Mouse (Mus musculus): Measurements from ENCODE around the gene Phldb2. TPM values are rescaled to one million over a fixed set of nuclear protein-coding genes. Genes with fewer than 3 reads are reported as not detected.

Phldb2 gene
- total and polyA plus RNA-seq, 3 experiments, result not detected

DNA sequence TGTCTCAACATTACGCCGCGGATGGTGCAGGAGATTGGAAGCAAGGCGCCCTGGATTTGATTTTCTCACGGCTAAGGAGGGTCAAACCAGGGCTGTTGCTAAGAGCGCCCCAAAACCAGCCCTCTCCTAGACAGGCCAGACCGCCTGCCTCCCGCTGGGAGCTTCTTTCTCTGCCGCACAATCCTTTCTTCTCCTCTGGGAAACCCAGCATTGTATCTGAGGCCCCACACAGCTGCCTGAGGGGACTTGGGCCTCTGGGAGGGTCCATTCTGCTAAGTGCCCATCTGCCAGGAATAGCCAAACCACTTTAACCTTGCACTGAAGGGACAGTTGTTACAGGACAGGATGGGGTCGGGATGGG is 228.7 kb downstream of the Phldb2 start:
- H3K4me1 ChIP-seq (ENCODE audit: control insufficient read depth in 1 of 2, insufficient read depth in 2 of 2, low read length in 2 of 2), result no peaks in the 10 kb centered on the region
- no peak for TF ChIP-seq GABPA (IDR thresholded peaks at IDR 0.05; ENCODE audit: low read depth, low read length)
- no peak for TF ChIP-seq NRF1 (IDR thresholded peaks at IDR 0.05; ENCODE audit: insufficient read depth, low read depth, low read length, poor library complexity, severe bottlenecking)
- no peak for TF ChIP-seq KAT2A (conservative IDR thresholded peaks at IDR 0.05; ENCODE audit: low read depth, low read length)
- TF ChIP-seq POLR2AphosphoS2 (IDR thresholded peaks at IDR 0.05; ENCODE audit: low read length), result no peak
- TF ChIP-seq ZC3H11A (IDR thresholded peaks at IDR 0.05; ENCODE audit: low read depth, low read length), result no peak
- no peak for TF ChIP-seq HCFC1 (IDR thresholded peaks at IDR 0.05; ENCODE audit: low read depth, low read length)
- no peak for TF ChIP-seq CHD1 (IDR thresholded peaks at IDR 0.05; ENCODE audit: low read depth, low read length)
- TF ChIP-seq NELFE (IDR thresholded peaks at IDR 0.05; ENCODE audit: low read depth, low read length), result no peak
- TF ChIP-seq MYB (IDR thresholded peaks at IDR 0.05; ENCODE audit: low read depth, low read length), result no peak
- TF ChIP-seq RAD21 (IDR thresholded peaks at IDR 0.05; ENCODE audit: low read depth, low read length), result no peak
- no peak for TF ChIP-seq TBP (IDR thresholded peaks at IDR 0.05; ENCODE audit: low read depth, low read length)
- no peak for TF ChIP-seq ZKSCAN1 (IDR thresholded peaks at IDR 0.05; ENCODE audit: low read depth, low read length)
- TF ChIP-seq SMC3 (IDR thresholded peaks at IDR 0.05; ENCODE audit: low read depth, low read length), result no peak
- no peak for TF ChIP-seq CTCF (IDR thresholded peaks at IDR 0.05 in 2 of 3, conservative IDR thresholded peaks at IDR 0.05 in 1 of 3; ENCODE audit: control insufficient read depth in 1 of 3, insufficient read depth in 1 of 3, low read depth in 2 of 3, low read length in 3 of 3, poor library complexity in 1 of 3, severe bottlenecking in 1 of 3)
- no peak for TF ChIP-seq JUND (IDR thresholded peaks at IDR 0.05; ENCODE audit: low read depth, low read length)
- TF ChIP-seq MEF2A (IDR thresholded peaks at IDR 0.05; ENCODE audit: extremely low read depth, insufficient replicate concordance, low read depth, low read length, poor library complexity, severe bottlenecking), result no peak
- no peak for TF ChIP-seq MAX (IDR thresholded peaks at IDR 0.05; ENCODE audit: low read length)
- TF ChIP-seq MYC (IDR thresholded peaks at IDR 0.05; ENCODE audit: low read depth, low read length), result no peak
- no peak for TF ChIP-seq POLR2A (IDR thresholded peaks at IDR 0.05; ENCODE audit: control insufficient read depth in 1 of 2, insufficient read depth in 1 of 2, low read depth in 1 of 2, low read length in 2 of 2, poor library complexity in 1 of 2)
- TF ChIP-seq TAL1 (IDR thresholded peaks at IDR 0.05; ENCODE audit: low read length), result no peak
- no peak for DNase-seq (ENCODE audit: low read depth, low spot score)
- H3K9ac ChIP-seq (ENCODE audit: control insufficient read depth, low read depth, low read length, poor library complexity, severe bottlenecking), result no peak overlapping the region
- no peaks in the 10 kb centered on the region for H3K9me3 ChIP-seq (replicated peaks; ENCODE audit: insufficient read depth, low read length)
- H3K36me3 ChIP-seq (ENCODE audit: control insufficient read depth in 1 of 2, insufficient read depth in 2 of 2, low read length in 2 of 2), result no peaks in the 10 kb centered on the region
- H3K79me2 ChIP-seq (ENCODE audit: control insufficient read depth, insufficient read depth, low read length, poor library complexity), result no peaks in the 10 kb centered on the region
- H3K4me3 ChIP-seq (ENCODE audit: control insufficient read depth in 1 of 2, insufficient read depth in 1 of 2, low read depth in 2 of 2, low read length in 2 of 2), result no peak overlapping the region
- H3K27ac ChIP-seq (ENCODE audit: control insufficient read depth, low read depth, low read length), result no peak overlapping the region
- H3K27me3 ChIP-seq (ENCODE audit: control insufficient read depth in 1 of 2, insufficient read depth in 2 of 2, low read length in 2 of 2), result no peaks in the 10 kb centered on the region

GRCm38 (mm10) chr16:45724061-45724741 is 229.2 kb downstream of the Phldb2 start, which contains the start of gene Tagln3:
Gene Tagln3 (minus strand): TSS chr16:45724608.
- no peaks in the 10 kb centered on the region for H3K4me1 ChIP-seq (ENCODE audit: control insufficient read depth in 1 of 2, insufficient read depth in 2 of 2, low read length in 2 of 2)
- H3K4me3 ChIP-seq (ENCODE audit: control insufficient read depth in 1 of 2, insufficient read depth in 1 of 2, low read depth in 2 of 2, low read length in 2 of 2), result no peak within 1 kb of the TSS
- H3K27me3 ChIP-seq (ENCODE audit: control insufficient read depth in 1 of 2, insufficient read depth in 2 of 2, low read length in 2 of 2), result no peaks in the 10 kb centered on the region
- no peak for DNase-seq (ENCODE audit: low read depth, low spot score)
- no peak within 1 kb of the TSS for H3K9ac ChIP-seq (ENCODE audit: control insufficient read depth, low read depth, low read length, poor library complexity, severe bottlenecking)
- no peaks in the 10 kb centered on the region for H3K36me3 ChIP-seq (ENCODE audit: control insufficient read depth in 1 of 2, insufficient read depth in 2 of 2, low read length in 2 of 2)
- no peaks in the 10 kb centered on the region for H3K79me2 ChIP-seq (ENCODE audit: control insufficient read depth, insufficient read depth, low read length, poor library complexity)
- TF ChIP-seq NRF1 (IDR thresholded peaks at IDR 0.05; ENCODE audit: insufficient read depth, low read depth, low read length, poor library complexity, severe bottlenecking) (no peak), E2F4 (IDR thresholded peaks at IDR 0.05; ENCODE audit: borderline replicate concordance, low read depth, low read length) (no peak), POLR2AphosphoS5 (IDR thresholded peaks at IDR 0.05; ENCODE audit: borderline replicate concordance, low read depth, low read length) (no peak), ELF1 (IDR thresholded peaks at IDR 0.05; ENCODE audit: low read depth, low read length) (no peak), POLR2A (IDR thresholded peaks at IDR 0.05; ENCODE audit: control insufficient read depth in 1 of 2, insufficient read depth in 1 of 2, low read depth in 1 of 2, low read length in 2 of 2, poor library complexity in 1 of 2) (no peak), MAFK (IDR thresholded peaks at IDR 0.05; ENCODE audit: borderline replicate concordance, low read depth, low read length) (no peak)
- H3K9me3 ChIP-seq (replicated peaks; ENCODE audit: insufficient read depth, low read length), result no peaks in the 10 kb centered on the region
- no peak within 1 kb of the TSS for H3K27ac ChIP-seq (ENCODE audit: control insufficient read depth, low read depth, low read length)
